Mouse (Mus musculus): ENCODE data around the gene Zbtb34.

DNA sequence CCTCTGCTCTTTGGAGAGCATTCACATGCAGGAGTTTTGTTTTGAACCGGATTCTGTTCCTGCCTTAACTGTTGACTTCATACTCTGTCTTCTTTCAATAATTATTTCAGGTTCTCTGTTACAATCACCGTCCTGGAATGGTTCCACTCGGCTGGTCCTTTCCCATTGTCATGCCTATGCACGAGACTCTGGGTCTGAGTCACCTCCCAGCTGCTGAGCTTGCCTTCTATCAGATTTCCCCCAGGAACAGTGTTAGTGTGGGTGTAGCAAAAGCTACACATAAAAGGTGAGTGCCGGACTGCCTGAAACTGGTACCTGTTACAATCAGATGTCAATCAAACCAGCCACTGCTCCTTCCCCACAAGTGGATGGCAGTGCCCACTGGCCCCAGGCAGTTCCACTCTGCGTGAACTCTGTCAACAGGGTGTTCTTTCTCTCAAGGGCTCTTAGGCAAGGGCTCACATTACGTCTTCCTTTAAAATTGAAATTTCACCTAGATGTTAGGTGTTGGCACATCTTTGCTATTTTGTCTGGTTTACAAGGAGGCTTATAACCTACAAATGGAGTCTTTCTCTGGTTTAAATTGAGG, 73.8 kb downstream of the Zbtb34 start:
- no peak for TF ChIP-seq CTCF (IDR thresholded peaks at IDR 0.05; ENCODE audit: low read depth)
- no peak for TF ChIP-seq EP300 (IDR thresholded peaks at IDR 0.05; ENCODE audit: low read depth)
